Mouse (Mus musculus): ENCODE data around the gene Entr1. TPM values are rescaled to one million over a fixed set of nuclear protein-coding genes. Genes with fewer than 3 reads are reported as not detected.

The Entr1 gene
- total RNA-seq, 2 experiments from 2014 or later: 55.4 to 58.6 TPM

DNA sequence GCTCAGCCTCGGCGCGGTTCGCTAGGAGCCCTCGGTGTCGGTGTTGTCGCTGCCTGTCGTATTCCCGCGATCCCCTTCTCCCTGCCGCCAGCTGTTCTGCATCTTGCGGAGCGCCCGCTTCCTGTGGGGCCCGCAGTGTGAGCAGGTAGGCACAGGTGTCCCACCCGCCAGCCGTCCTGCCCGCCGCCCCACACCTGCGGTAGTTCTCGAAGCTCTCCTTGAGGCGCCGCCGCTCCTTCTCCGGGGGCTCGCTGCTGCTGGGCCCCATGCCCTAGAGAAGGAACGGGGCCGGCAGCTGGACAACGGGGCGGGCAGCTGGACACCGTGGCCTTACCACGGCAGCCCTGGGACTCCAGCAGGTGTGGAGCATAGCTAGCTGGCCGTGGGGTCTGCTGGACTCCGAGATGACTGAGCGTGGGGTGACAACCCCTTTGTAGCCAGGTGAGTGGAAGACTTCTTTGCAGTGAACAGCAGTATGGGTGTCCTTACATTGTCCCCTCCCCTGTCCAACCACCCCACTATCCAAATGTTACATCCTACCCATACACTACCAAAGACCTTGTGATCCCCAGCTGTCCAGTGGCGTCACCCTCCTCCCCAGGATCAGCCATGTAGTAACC lies 36.7 kb downstream of the Entr1 start:
- DNase-seq: peak in 1 of 2 experiments; percentile 40
- intact Hi-C loops (cut with DNase I): loop anchor here (1.0 to 5.0 kb wide), 5 partner anchors 27 to 55 kb away; partner anchors contain the start of genes Entr1, Gpsm1, Inpp5e and Pmpca

DNA sequence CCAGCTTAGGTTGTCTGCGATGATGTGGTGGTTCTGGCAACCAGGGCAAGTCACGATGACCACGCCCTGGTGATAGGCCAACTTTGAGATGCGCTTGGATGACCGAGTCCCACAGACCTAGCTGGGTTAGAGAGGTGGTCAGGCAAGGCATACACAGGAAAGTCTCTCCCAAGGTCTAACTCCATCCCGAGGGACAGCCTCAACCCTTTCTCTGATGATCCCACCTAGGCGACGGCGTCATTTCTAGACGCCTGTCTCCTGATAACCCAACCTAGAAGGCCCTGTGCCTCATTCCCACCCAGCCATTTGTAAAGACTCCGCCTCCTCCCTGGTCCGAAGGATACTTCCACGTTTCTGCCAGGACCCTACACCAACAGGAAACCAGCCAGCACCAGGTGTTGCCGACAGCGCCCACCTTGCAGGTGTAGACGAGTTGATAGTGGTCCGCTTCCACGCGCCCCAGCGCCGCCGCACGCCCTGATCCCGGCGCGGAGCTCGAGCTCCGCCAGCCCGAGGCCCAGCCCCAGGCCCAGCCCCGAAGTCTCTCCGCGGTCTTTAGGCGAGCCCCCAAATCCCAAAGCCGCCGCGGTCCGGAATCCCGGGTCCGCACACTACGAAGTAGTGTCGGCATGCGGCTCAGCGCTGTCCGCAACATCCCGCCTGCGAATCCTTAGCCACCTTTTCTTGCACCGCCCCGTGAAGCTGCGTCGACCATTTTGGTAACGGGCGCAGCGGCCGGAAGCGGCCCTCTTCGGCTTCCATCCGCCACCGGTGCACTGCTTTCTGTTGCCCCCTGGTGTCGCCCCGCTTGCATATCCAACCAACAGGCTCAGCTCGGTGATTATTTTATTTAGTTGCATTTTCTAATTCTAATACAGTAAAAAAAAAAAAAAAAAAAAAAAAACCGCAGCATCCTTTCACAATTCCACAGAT lies 37.5 kb downstream of the Entr1 start, which contains the start of gene Dnlz:
TSS of gene Dnlz (minus strand) at position 753 of the 933 bp plus-strand sequence.
- peak; percentile 94 to 95 for DNase-seq
- intact Hi-C loops (cut with DNase I): loop anchor here (1.0 to 5.0 kb wide), 5 partner anchors 26 to 56 kb away; partner anchors contain the start of genes Entr1, Gpsm1, Inpp5e and Pmpca

DNA sequence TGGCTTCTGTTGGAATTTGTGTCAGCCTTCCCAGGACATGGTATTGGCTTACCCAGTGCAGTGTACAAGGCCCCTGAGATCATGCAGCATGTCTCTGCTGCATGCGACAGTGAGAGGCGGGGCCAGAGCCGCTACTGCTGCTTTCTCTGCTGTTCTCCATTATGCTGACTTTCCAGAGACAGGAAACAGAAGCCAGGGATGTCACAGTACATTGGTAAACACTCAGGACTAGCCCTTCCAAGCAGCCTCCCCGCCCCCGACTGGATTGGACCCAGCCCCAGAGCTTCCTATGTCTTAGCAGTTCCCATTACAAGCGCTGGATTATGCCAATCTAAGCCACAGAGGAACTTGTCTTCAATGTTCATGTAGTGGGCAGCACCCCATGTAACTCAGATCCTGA lies 40.9 kb downstream of the Entr1 start:
- intact Hi-C loops (cut with DNase I): no loop called here
- DNase-seq: no peak

DNA sequence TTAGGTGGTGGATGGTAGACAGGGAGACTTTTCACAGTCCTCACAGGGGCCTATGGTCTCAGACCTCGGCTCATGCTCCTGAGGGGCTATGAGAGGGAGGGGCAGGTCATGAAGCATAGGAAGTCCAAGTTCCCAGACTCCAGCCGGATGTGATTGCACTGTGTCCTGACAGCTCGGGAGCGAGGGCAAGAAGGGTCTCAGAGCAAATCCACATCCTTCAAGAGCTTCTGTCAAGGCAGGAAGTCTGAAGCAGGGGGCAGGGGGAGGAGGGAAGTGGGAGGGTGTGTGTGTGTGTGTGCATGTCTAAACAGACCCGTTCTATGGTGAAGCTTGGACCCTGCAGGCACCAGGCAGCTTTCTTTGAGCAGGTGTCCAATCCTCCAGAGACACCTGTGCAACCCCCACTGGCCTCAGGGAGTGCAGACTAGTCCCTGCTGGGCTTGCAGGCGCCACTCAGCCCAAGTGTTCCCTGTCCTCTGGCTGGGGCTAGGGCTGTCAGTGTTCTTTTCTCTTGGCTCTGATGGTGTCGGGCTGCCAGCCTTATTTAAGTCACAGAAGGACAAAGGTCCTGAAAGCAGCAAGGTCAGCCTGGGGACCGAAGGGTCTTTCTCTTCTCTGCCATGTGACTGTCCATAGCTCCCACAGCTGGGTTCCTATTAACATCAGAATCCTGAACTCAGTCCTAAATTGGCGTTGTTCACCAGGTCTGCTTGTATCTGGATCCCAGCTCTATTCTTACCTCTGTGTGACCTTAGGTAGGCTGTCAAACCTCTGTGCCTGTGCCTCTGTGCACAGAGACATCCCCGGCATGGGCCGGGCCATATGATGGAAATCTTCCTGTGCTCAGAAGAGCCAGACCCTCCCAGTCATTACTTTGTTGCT lies 46.3 kb downstream of the Entr1 start:
- peak in 1 of 2 experiments; percentile 33 for DNase-seq
- intact Hi-C loops (cut with DNase I): no loop called here

DNA sequence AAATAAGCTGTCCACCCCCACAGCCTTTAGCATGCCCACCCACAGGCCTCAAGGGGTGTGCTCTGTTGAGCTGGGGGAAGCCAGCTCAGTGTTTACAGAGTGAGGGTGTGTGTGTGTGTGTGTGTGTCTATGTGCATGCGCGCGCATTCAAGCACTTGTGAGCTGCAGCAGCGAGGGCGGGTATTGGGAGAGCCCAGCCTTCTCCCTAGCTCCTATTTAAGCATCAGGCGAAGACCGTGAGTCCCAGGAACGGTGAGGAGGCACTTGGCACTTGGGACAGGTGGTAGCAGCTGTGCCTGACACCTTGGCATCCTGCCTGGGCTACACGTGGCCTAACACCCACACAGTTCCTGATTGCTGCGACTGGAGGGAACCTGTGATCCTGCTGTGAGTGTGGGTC lies 47.1 kb downstream of the Entr1 start:
- intact Hi-C loops (cut with DNase I): no loop called here
- DNase-seq: peak; percentile 85 to 89

DNA sequence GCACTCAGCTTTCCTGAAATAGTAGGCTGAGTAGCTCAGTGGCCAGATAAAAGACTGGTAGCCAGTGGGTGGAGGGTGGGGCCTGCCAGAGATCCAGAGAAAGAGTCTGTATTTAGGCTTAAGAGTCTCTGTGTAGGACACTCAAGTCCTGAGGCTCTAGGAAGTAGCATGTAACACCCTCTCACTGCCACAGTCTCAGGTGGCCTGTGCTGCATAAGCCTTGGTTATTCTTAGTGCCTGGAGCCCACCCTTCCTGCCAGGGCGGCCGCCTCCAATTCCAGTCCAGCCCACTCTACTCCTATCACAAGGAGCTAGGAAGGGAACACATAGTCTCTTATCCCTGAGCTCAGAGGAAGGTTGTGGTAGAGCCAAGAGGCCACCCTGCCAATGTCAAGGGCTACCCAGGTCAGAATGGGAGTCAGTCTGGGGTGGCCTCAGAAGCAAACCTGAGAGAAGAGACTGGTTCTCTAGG lies 47.6 kb downstream of the Entr1 start:
- peak in 1 of 2 experiments; percentile 47 for DNase-seq
- intact Hi-C loops (cut with DNase I): no loop called here

DNA sequence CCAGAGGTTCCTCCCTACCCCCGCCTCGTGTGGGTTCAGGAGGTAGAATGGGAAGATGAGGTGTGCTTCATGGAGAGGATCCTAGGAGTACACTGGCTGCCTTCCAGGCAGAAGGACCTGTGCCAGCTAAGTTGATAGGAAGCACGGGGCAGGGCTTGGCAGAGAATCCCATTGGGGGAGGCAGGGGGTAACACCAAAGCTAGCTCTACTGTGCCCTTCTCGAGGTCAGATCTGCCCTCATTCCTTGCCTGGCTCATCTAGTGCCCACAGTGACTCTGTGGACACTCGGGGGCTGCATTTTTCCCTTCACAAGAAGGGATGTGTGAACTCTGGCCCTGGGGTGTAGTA lies 49.9 kb downstream of the Entr1 start:
- intact Hi-C loops (cut with DNase I): no loop called here
- peak; percentile 76 to 87 for DNase-seq

DNA sequence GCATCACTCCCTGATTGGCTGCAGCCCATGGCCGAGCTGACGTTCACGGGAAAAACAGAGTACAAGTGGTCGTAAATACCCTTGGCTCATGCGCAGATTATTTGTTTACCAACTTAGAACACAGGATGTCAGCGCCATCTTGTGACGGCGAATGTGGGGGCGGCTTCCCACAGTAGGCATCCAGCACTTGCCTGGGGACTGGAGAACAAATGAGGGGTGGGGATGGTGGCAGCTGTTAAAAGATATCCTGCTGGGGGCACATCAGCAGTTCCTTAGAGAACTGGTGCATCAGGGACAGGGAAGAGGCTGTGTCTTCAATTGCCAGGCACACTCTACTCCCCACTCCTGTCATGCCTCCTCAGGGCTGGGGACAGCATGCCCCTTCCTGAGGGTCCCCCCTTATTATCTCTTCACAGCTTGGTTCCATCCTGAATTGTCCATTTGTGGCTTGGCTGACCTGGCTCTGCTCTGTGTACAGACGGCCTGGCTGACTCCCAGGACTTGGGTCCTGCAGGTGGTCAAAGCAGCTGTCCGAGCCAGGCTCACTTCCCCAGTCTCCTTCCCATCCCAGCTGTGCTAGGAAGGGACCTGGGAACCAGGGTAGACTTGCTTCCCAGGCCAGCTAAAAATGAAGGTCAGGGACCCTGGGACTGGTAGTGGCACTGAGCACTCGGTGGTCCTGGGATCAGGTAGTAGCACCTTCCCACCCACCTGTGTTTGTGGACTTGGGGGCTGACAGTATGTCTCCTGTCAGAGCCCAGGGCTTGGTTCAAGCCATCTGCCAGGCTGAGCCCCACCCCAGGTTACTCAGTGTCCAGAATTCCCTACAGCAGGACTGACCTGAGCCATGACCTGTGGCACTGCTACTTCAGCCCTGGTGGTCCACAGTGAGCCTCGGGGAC lies 50.6 kb downstream of the Entr1 start:
- intact Hi-C loops (cut with DNase I): no loop called here
- DNase-seq: no peak

Other genes with a start within 250 kb of the Entr1 start
- gene Lhx3, start 181.0 kb downstream of the Entr1 start, total RNA-seq (2021): not detected
- 10 to 100 TPM; 13.8 to 16.1 TPM for gene Qsox2, start 151.8 kb downstream of the Entr1 start, total RNA-seq (2021)
- gene Ccdc187, start 94.8 kb downstream of the Entr1 start, total RNA-seq (2021): under 1 TPM; 0.10 to 0.17 TPM
- 100 to 1,000 TPM; 200 to 237 TPM for gene Gpsm1, start 73.8 kb downstream of the Entr1 start, total RNA-seq (2021)
- 10 to 100 TPM; 15.5 to 16.3 TPM for gene Dnlz, start 37.2 kb downstream of the Entr1 start, total RNA-seq (2021)
- gene Card9, start 28.4 kb downstream of the Entr1 start, total RNA-seq (2021): 1 to 10 TPM; 1.3 to 1.5 TPM
- gene Snapc4, start 8.7 kb downstream of the Entr1 start, total RNA-seq (2021): 10 to 100 TPM; 11.8 to 13.3 TPM
- gene Pmpca, start within 50 bp of the Entr1 start, total RNA-seq (2021): 100 to 1,000 TPM; 118 to 121 TPM
- gene Inpp5e, start 19.9 kb upstream of the Entr1 start, total RNA-seq (2021): 10 to 100 TPM; 15.6 to 15.9 TPM
- gene Sec16a, start 55.9 kb upstream of the Entr1 start, total RNA-seq (2021): 10 to 100 TPM; 37.4 to 40.5 TPM
- 10 to 100 TPM; 43.8 to 49.4 TPM for gene Notch1, start 127.3 kb upstream of the Entr1 start, total RNA-seq (2021)
- 100 to 1,000 TPM; 224 to 237 TPM for gene Egfl7, start 190.7 kb upstream of the Entr1 start, total RNA-seq (2021)
- not detected for gene Gm20532, start 197.3 kb upstream of the Entr1 start, total RNA-seq (2021)
- gene Agpat2, start 215.1 kb upstream of the Entr1 start, total RNA-seq (2021): 10 to 100 TPM; 47.8 to 51.8 TPM
- gene Fam69b, start 239.1 kb upstream of the Entr1 start, total RNA-seq (2021): 10 to 100 TPM; 15.4 to 17.0 TPM

All from heart, postnatal 14 days (tissue).